Mouse (Mus musculus) central nervous system, embryonic 18 days (tissue): Measurements from ENCODE around the gene Mvb12a. TPM values are rescaled to one million over a fixed set of nuclear protein-coding genes. Genes with fewer than 3 reads are reported as not detected.

Source experiments
- polyA plus RNA-seq: library from polyadenylated mRNA; depleted of rRNA; stranded (reverse); fragments of >200 nt; gene quantifications from 2 replicates; pipeline ENCODE4 v1.2.3, GENCODE M21; 2012; rRNA removed

Mvb12a gene
- 83.5 and 85.0 TPM in 2 replicates for polyA plus RNA-seq

GRCm38 (mm10) chr8:71542632-71543343, at the start of gene Mvb12a:
Mvb12a (plus strand) TSS chr8:71542922.

GRCm38 (mm10) chr8:71511644-71512043, 31.1 kb upstream of the Mvb12a start, which contains the start of gene Plvap:
Plvap (minus strand) TSS chr8:71511752.

GRCm38 (mm10) chr8:71525226-71526050, 17.3 kb upstream of the Mvb12a start, which contains the start of gene Ccdc194:
Ccdc194 (minus strand) TSS chr8:71525711.

GRCm38 (mm10) chr8:71537028-71537867, 5.5 kb upstream of the Mvb12a start, which contains the start of gene Bst2:
Bst2 (minus strand) TSS chr8:71537456.

GRCm38 (mm10) chr8:71558071-71558957, 15.6 kb downstream of the Mvb12a start, which contains the start of gene Tmem221:
Tmem221 (minus strand) TSS chr8:71558871.

GRCm38 (mm10) chr8:71566501-71566900, 23.8 kb downstream of the Mvb12a start, which contains the start of gene Nxnl1:
Nxnl1 (minus strand) TSS chr8:71566601.

GRCm38 (mm10) chr8:71568387-71568937, 25.7 kb downstream of the Mvb12a start, which contains the start of gene Slc27a1:
Slc27a1 (plus strand) TSS chr8:71568882.

GRCm38 (mm10) chr8:71591471-71592373, 49.0 kb downstream of the Mvb12a start, which contains the start of gene Pgls:
Pgls (plus strand) TSS chr8:71592176.

GRCm38 (mm10) chr8:71597451-71597850, 54.7 kb downstream of the Mvb12a start, which contains the start of gene Fam129c:
Fam129c (plus strand) TSS chr8:71597648.

Other genes starting within 250 kb of the Mvb12a start
- 189 and 196 TPM in 2 replicates for gene Use1, start 176.1 kb upstream of the Mvb12a start, polyA plus RNA-seq
- 7.5 and 7.7 TPM in 2 replicates for gene Ocel1, start 171.6 kb upstream of the Mvb12a start, polyA plus RNA-seq
- gene Nr2f6, start 161.0 kb upstream of the Mvb12a start, polyA plus RNA-seq, result 45.7 and 51.9 TPM in 2 replicates
- gene Ushbp1, start 147.1 kb upstream of the Mvb12a start, polyA plus RNA-seq, result 8.3 and 11.3 TPM in 2 replicates
- gene Babam1, start 146.1 kb upstream of the Mvb12a start, polyA plus RNA-seq, result 97.3 and 104 TPM in 2 replicates
- 8.1 and 8.3 TPM in 2 replicates for gene Ankle1, start 136.9 kb upstream of the Mvb12a start, polyA plus RNA-seq
- gene Abhd8, start 79.3 kb upstream of the Mvb12a start, polyA plus RNA-seq, result 155 and 157 TPM in 2 replicates
- gene Mrpl34, start 78.0 kb upstream of the Mvb12a start, polyA plus RNA-seq, result 85.0 and 87.9 TPM in 2 replicates
- 190 and 206 TPM in 2 replicates for gene Dda1, start 73.7 kb upstream of the Mvb12a start, polyA plus RNA-seq
- gene Ano8, start 57.0 kb upstream of the Mvb12a start, polyA plus RNA-seq, result 123 and 129 TPM in 2 replicates
- 26.4 and 27.6 TPM in 2 replicates for gene Gtpbp3, start 54.8 kb upstream of the Mvb12a start, polyA plus RNA-seq
- gene Plvap, start 31.2 kb upstream of the Mvb12a start, polyA plus RNA-seq, result 5.8 and 9.6 TPM in 2 replicates
- gene Ccdc194, start 17.2 kb upstream of the Mvb12a start, polyA plus RNA-seq, result 0.12 and 0.76 TPM in 2 replicates
- gene Bst2, start 5.5 kb upstream of the Mvb12a start, polyA plus RNA-seq, result 23.7 and 32.4 TPM in 2 replicates
- 0.06 and 0.16 TPM in 2 replicates for gene Tmem221, start 15.9 kb downstream of the Mvb12a start, polyA plus RNA-seq
- gene Nxnl1, start 23.7 kb downstream of the Mvb12a start, polyA plus RNA-seq, result 0.04 TPM in 1 of 2 replicates, not detected in the other
- 125 and 129 TPM in 2 replicates for gene Slc27a1, start 26.0 kb downstream of the Mvb12a start, polyA plus RNA-seq
- gene Pgls, start 49.3 kb downstream of the Mvb12a start, polyA plus RNA-seq, result 81.8 and 92.2 TPM in 2 replicates
- 8.6 and 9.1 TPM in 2 replicates for gene Fam129c, start 54.7 kb downstream of the Mvb12a start, polyA plus RNA-seq
- 164 and 174 TPM in 2 replicates for gene Colgalt1, start 68.1 kb downstream of the Mvb12a start, polyA plus RNA-seq
- gene Unc13a, start 128.8 kb downstream of the Mvb12a start, polyA plus RNA-seq, result 123 and 130 TPM in 2 replicates
- 5.1 TPM in 2 replicates for gene Jak3, start 133.4 kb downstream of the Mvb12a start, polyA plus RNA-seq
- gene Insl3, start 146.3 kb downstream of the Mvb12a start, polyA plus RNA-seq, result 1.2 and 2.9 TPM in 2 replicates
- gene B3gnt3, start 158.9 kb downstream of the Mvb12a start, polyA plus RNA-seq, result 0.54 and 0.59 TPM in 2 replicates
- gene Fcho1, start 182.8 kb downstream of the Mvb12a start, polyA plus RNA-seq, result 189 and 205 TPM in 2 replicates